Mouse (Mus musculus) thymus, adult 2 months (tissue): ENCODE results near the gene Pfdn4. TPM values are rescaled to one million over a fixed set of nuclear protein-coding genes. Genes with fewer than 3 reads are reported as not detected.
A peak's percentile ranks its signal among the peaks of the same experiment; 100 is the strongest.

Experiments used
- DNase-seq: peaks from one replicate; pipeline ENCODE4 v3.0.0; 2021
- H3K27ac ChIP-seq: fragments of 200-500 bp; 2 replicates; pipeline ENCODE4 v1.5.1; 2012; ENCODE audit warnings: low read length, control low read depth; ENCODE audit not compliant: control insufficient read depth, insufficient read depth
- H3K27me3 ChIP-seq: fragments of 200-500 bp; 2 replicates; pipeline ENCODE4 v1.6.1; 2012; ENCODE audit warnings: mild to moderate bottlenecking, low read length, moderate library complexity, mixed read lengths; ENCODE audit not compliant: control insufficient read depth, insufficient read depth
- H3K36me3 ChIP-seq: fragments of 200-500 bp; 2 replicates; pipeline ENCODE4 v1.6.1; 2012; ENCODE audit warnings: mild to moderate bottlenecking, low read length, moderate library complexity; ENCODE audit not compliant: control insufficient read depth, insufficient read depth
- H3K4me1 ChIP-seq: fragments of 200-500 bp; replicated peaks from 2 replicates; pipeline ENCODE4 v1.6.1; 2012; ENCODE audit warnings: low read length; ENCODE audit not compliant: control insufficient read depth, insufficient read depth
- H3K4me3 ChIP-seq: fragments of 200-500 bp; 2 replicates; pipeline ENCODE4 v1.5.1; 2012; ENCODE audit warnings: mild to moderate bottlenecking, low read length, control low read depth, moderate library complexity; ENCODE audit not compliant: control insufficient read depth, insufficient read depth
- CTCF ChIP-seq: fragments of 200-500 bp; IDR thresholded peaks from 2 replicates; pipeline ENCODE4 v1.5.1; 2012; ENCODE audit warnings: mild to moderate bottlenecking, control low read depth, low read length, moderate library complexity, borderline replicate concordance; ENCODE audit not compliant: control insufficient read depth, poor library complexity, insufficient read depth; ENCODE audit errors: extremely low read depth
- POLR2A ChIP-seq: fragments of 200-500 bp; IDR thresholded peaks from 2 replicates; pipeline ENCODE4 v1.6.1; 2012; ENCODE audit warnings: mild to moderate bottlenecking, low read length, control low read depth, moderate library complexity; ENCODE audit not compliant: control insufficient read depth, poor library complexity, insufficient read depth; ENCODE audit errors: extremely low read depth
- WGBS: fragments of 180-500 bp; shearing (Covaris S2); methylation state at CpG from one replicate; pipeline ENCODE4 v1.1.7; 2018; 5-methylcytosine and 5-hydroxymethylcytosine counted together
- polyA plus RNA-seq: library from polyadenylated mRNA; depleted of rRNA; stranded (reverse); fragments of >200 nt; gene quantifications from 2 replicates; pipeline ENCODE4 v1.2.3, GENCODE M21; 2012

The Pfdn4 gene
- polyA plus RNA-seq, 1 experiment = 12.0 TPM

DNA sequence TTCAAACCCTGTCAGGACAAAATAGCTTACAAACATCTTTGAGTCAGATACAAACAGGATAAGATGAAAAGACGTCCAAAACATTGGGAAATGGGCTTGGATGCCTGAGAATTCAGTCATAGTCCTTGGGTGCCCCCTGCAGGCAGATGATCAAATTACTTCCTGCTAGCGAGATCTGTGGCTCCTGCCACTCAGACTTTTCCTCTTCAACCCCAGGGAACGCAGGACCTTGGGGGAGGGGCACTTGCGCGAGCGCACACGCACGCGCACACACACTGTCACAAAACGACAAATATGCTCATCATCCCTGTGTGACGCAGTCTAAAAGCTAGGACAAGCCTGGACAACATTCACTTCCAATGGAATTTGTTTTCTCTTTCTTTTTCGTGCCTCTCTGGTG is 12.6 kb downstream of the Pfdn4 start:
- Histone ChIP-seq H3K27ac (no peak overlapping the region), H3K4me1 (peaks cover 12% of the 10 kb centered on the region), H3K36me3 (no peaks in the 10 kb centered on the region), H3K4me3 (no peak overlapping the region), H3K27me3 (no peaks in the 10 kb centered on the region)
- TF ChIP-seq CTCF (peak; percentile 75; the same call in 1 of the 2 replicates), POLR2A (no peak)
- DNase-seq = peak; percentile 86
- 3% methylated on average over 12 of the region's 12 CpGs for WGBS

DNA sequence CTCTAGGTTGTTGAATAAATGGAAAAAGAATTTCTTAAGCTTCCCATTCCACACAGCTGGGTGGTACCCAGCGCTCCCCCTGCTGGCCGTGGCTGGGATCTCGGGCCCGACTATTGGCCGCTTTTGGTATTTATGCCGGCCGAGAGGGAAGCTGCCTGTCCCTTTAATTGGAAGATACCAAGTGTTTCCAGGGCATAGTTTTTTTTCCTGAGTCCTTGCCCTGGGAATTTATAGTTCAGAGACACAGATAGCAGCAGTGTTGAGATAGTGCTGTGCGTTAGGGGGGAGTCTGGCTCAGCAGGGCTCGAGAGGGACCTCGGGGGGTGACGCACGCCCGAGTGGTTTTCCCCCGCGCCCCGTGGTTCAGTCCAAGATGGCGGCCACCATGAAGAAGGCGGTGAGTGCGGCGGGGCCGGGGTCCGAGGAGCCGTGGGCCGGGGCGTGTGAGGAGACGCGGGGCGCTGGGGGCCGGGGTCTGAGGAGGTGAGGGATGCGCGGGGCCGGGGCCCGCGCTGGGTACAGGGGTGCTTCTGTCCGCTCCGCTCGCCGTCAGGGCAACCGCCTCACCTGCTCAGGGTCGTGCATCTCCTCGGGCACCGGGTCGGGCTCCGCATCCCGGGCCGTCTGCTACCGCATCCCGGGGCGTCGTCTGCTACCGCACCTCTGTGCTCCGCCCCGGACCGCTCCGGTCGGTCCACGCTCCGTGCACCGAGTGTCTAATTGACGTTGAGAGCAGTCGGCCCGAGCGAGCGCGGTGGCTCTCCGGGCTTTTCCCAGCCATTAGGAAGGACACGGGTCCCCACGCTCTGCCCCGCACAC is 15.1 kb downstream of the Pfdn4 start:
- no peaks in the 10 kb centered on the region for H3K36me3 ChIP-seq
- TF ChIP-seq CTCF (peak; percentile 97), POLR2A (no peak)
- peak; percentile 87 for DNase-seq
- no peaks in the 10 kb centered on the region for H3K27me3 ChIP-seq
- WGBS = under 1% methylated on average over 69 of the region's 69 CpGs
- H3K4me1 ChIP-seq = peaks cover 12% of the 10 kb centered on the region
- H3K4me3 ChIP-seq = peak overlapping the region; percentile 71
- H3K27ac ChIP-seq = peak overlapping the region; percentile 50; the same call in 1 of the 2 replicates

DNA sequence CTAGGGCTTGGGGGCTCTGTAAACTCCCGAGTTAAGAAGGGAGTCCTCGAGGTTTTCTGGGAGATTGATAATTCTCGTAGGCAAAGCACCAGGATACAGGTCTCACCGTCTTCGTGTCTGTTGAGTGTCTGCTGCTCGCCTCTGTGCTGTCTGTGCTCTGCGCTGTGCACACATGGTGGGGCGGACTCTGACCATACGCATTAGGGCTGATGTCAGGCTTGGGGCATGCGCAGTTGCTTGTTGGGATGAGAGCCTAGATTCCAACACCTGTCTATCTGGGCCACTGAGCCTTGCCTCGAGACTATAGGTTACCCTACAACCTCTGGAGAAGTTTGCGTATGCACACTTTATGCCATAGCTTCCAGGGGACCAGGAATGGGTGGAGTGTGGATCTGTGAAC is 17.5 kb downstream of the Pfdn4 start:
- TF ChIP-seq CTCF (no peak), POLR2A (no peak)
- Histone ChIP-seq H3K4me1 (peaks cover 12% of the 10 kb centered on the region), H3K4me3 (no peak overlapping the region), H3K36me3 (peaks cover 4% of the 10 kb centered on the region; the same call in 1 of the 2 replicates), H3K27me3 (no peaks in the 10 kb centered on the region), H3K27ac (no peak overlapping the region)
- 95% methylated on average over 12 of the region's 12 CpGs for WGBS
- DNase-seq = no peak

GRCm38 (mm10) chr2:170520321-170520971 is 24.2 kb downstream of the Pfdn4 start:
- 22% methylated on average over 7 of the region's 7 CpGs for WGBS
- no peaks in the 10 kb centered on the region for H3K27me3 ChIP-seq
- peaks cover 5% of the 10 kb centered on the region for H3K4me1 ChIP-seq
- peak; percentile 38 for DNase-seq
- H3K36me3 ChIP-seq = peaks cover 10% of the 10 kb centered on the region
- H3K27ac ChIP-seq = no peak overlapping the region
- TF ChIP-seq POLR2A = no peak
- TF ChIP-seq CTCF = no peak
- no peak overlapping the region for H3K4me3 ChIP-seq

DNA sequence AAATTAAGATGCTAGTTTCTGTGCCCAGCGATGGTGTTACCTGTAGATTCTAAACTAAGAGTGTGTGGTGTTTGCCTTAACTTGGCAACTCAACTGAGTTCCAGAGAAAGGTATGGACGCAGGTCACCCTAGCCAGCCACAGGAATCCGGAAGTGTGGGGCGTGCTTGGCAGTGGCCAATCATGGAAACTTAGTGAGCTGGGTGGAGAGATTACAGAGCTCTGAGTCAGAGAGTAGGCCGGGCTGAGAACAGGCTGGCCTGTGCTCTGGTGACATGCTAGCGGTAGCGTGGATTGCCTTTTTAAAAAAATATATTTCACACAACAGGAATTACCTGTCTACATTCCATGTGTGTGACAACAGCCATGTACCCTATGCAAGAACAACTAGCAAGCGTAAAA is 30.3 kb downstream of the Pfdn4 start:
- peaks cover 5% of the 10 kb centered on the region for H3K4me1 ChIP-seq
- no peak for DNase-seq
- no peaks in the 10 kb centered on the region for H3K27me3 ChIP-seq
- no peak overlapping the region for H3K4me3 ChIP-seq
- H3K27ac ChIP-seq = no peak overlapping the region
- H3K36me3 ChIP-seq = no peaks in the 10 kb centered on the region
- no peak for TF ChIP-seq POLR2A
- no peak for TF ChIP-seq CTCF
- WGBS = 94% methylated on average over 8 of the region's 8 CpGs

DNA sequence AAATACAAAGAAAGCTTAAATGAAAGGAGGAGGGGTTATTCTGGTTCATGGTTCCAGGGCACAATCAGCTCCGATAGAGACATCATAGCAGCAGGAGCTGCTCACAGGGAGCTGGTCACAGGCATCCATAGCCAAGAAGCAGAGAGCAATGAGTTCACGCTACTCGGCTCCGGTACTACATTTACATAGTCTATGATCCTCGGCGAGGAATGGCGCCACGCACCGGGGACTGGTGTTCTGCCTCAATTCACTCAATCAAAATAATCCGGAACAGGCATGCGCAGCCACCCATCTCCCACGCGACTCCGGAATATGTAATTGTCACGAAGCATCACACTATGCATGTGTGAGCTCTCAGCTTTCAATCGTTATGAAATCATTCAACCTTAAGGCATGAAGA is 31.8 kb downstream of the Pfdn4 start:
- 92% methylated on average over 16 of the region's 16 CpGs for WGBS
- Histone ChIP-seq H3K4me3 (no peak overlapping the region), H3K4me1 (peaks cover 5% of the 10 kb centered on the region), H3K27me3 (no peaks in the 10 kb centered on the region), H3K36me3 (no peaks in the 10 kb centered on the region), H3K27ac (no peak overlapping the region)
- DNase-seq = no peak
- no peak for TF ChIP-seq POLR2A
- no peak for TF ChIP-seq CTCF

DNA sequence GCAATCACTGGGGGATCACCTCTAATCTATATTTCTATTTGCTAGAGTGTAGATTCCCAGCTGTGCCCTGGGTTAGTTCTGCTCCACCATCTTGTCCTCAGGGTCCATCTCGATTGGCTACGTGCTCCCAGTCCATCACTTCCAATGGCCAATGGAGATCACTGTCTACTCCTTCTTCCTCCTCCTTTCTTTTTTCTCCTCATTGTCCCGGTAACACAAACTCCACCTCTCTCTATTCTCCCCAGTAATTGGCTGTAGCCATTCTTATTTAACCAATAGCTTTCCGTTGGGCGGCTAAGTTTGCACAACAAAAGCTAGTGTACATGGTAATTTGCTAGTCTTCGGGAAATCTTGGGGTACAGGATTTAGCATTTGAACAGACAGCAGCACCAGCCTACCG is 33.5 kb downstream of the Pfdn4 start:
- DNase-seq = no peak
- H3K27me3 ChIP-seq = no peaks in the 10 kb centered on the region
- WGBS = 94% methylated on average over 7 of the region's 7 CpGs
- TF ChIP-seq POLR2A (no peak), CTCF (no peak)
- no peaks in the 10 kb centered on the region for H3K36me3 ChIP-seq
- H3K4me1 ChIP-seq = no peaks in the 10 kb centered on the region
- no peak overlapping the region for H3K27ac ChIP-seq
- H3K4me3 ChIP-seq = no peak overlapping the region
